Mouse (Mus musculus): ENCODE measurements around the gene Olfr70. TPM values are rescaled to one million over a fixed set of nuclear protein-coding genes. Genes with fewer than 3 reads are reported as not detected.

Gene Olfr70
- polyA plus RNA-seq, 1 experiment from 2014 or later = not detected

DNA sequence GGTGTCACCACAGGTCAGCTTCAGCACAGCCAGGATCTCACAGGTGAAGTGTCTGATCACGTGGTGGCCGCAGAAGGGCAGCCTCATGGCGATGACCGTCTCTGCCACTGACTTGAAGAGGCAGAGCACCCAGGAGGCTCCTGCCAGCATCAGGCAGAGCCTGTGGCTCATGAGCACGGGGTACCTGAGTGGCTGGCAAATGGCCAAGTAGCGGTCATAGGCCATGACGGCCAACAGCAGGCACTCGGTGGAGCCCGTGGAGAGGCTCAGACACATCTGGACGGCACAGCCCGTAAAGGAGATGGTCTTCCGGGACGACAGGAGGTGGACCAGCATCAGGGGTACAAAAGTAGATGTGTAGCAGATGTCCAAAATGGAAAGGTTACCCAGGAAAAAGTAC lies 5.4 kb upstream of the Olfr70 start:
- no peak for DNase-seq
- no peaks in the 10 kb centered on the region for H3K9me3 ChIP-seq (replicated peaks)
- no peak overlapping the region for H3K4me3 ChIP-seq (replicated peaks)
- 70% methylated on average over 13 of the region's 13 CpGs for whole genome bisulfite sequencing (ENCODE audit: insufficient replicate concordance)
- H3K27ac ChIP-seq = no peak overlapping the region
- H3K9ac ChIP-seq = no peak overlapping the region
- no peaks in the 10 kb centered on the region for H3K36me3 ChIP-seq
- no peaks in the 10 kb centered on the region for H3K4me1 ChIP-seq (replicated peaks)
- H3K27me3 ChIP-seq = 0 out of 2 replicates have a peak, but pooled peaks cover 7% of the 10 kb centered on the region
- H3K4me2 ChIP-seq = no peak overlapping the region
- no peak for ATAC-seq (ENCODE audit: low read depth)

DNA sequence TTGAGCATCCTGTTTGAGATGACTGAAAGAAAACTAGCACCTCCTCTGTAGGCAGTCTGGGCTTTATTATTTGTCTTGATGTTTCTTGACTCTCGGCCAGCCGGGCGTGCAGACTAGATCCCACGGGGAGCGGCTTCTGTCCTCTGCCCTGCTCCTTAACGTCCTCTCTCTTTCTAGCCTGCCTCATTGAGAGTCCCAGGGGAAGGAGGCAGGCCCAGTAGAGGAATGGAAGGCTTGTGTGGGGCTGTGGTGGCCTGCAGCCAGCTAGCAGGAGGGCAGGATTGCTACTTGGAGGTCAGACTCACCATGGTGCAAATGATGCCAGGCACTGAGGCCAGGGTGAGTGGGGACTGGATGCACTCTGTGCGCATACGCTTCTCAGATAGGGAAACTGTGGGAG lies 3.2 kb upstream of the Olfr70 start:
- H3K27ac ChIP-seq = no peak overlapping the region
- H3K4me1 ChIP-seq (replicated peaks) = no peaks in the 10 kb centered on the region
- ATAC-seq (ENCODE audit: low read depth) = no peak
- WGBS (ENCODE audit: insufficient replicate concordance) = 83% methylated on average over 8 of the region's 8 CpGs
- peaks cover 10% of the 10 kb centered on the region; the same call in 1 of the 2 replicates for H3K27me3 ChIP-seq
- no peak overlapping the region for H3K9ac ChIP-seq
- H3K4me2 ChIP-seq = no peak overlapping the region
- H3K9me3 ChIP-seq (replicated peaks) = no peaks in the 10 kb centered on the region
- no peaks in the 10 kb centered on the region for H3K36me3 ChIP-seq
- H3K4me3 ChIP-seq (replicated peaks) = no peak overlapping the region
- no peak for DNase-seq

DNA sequence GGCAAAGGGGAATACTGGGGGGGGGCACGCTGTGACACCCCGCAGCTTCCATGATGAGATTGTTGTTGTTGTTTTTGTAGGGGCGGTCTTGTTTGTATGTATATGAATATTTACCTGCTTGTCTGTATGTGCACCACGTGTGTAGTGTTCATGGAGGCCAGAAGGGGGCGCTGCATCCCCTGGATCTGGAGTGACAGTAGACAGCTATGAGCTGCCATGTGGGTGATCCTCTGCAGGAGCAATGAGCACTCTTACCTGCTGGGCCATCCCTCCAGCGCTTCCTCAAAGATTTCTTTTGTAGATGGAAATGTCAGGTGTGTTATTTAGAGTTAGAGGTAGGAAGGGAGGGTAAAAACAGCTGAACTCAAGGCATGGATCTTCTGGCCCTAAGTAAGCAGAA lies 2.8 kb upstream of the Olfr70 start:
- Histone ChIP-seq H3K9ac (no peak overlapping the region), H3K4me2 (no peak overlapping the region), H3K9me3 (replicated peaks) (no peaks in the 10 kb centered on the region), H3K4me3 (replicated peaks) (no peak overlapping the region), H3K36me3 (no peaks in the 10 kb centered on the region), H3K4me1 (replicated peaks) (no peaks in the 10 kb centered on the region), H3K27me3 (peaks cover 10% of the 10 kb centered on the region; the same call in 1 of the 2 replicates), H3K27ac (no peak overlapping the region)
- ATAC-seq (ENCODE audit: low read depth) (no peak), DNase-seq (no peak)
- WGBS (ENCODE audit: insufficient replicate concordance) = 65% methylated on average over 6 of the region's 6 CpGs

DNA sequence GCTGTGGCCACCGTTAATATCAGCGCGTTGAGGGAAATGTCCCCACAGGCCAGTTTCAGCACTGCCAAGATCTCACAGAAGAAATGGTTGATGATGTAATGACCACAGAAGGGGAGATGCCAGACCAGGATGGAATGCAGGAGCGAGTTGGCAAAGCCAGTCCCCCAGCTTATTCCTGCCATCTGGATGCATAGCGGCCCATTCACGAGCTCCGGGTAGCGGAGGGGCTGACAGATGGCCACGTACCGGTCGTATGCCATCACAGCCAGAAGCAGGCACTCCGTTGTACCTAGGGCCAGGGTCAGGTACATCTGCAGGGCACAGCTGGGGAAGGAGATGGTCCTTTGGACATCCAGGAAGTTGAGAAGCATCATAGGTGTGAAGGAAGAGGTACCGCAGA lies 4.0 kb downstream of the Olfr70 start:
- H3K4me3 ChIP-seq (replicated peaks) = no peak overlapping the region
- H3K36me3 ChIP-seq = no peaks in the 10 kb centered on the region
- H3K9ac ChIP-seq = no peak overlapping the region
- no peak overlapping the region for H3K27ac ChIP-seq
- DNase-seq = no peak
- H3K4me1 ChIP-seq (replicated peaks) = peaks cover 35% of the 10 kb centered on the region
- no peaks in the 10 kb centered on the region for H3K9me3 ChIP-seq (replicated peaks)
- peaks cover 14% of the 10 kb centered on the region for H3K27me3 ChIP-seq
- no peak overlapping the region for H3K4me2 ChIP-seq
- WGBS (ENCODE audit: insufficient replicate concordance) = 87% methylated on average over 13 of the region's 13 CpGs
- no peak for ATAC-seq (ENCODE audit: low read depth)

DNA sequence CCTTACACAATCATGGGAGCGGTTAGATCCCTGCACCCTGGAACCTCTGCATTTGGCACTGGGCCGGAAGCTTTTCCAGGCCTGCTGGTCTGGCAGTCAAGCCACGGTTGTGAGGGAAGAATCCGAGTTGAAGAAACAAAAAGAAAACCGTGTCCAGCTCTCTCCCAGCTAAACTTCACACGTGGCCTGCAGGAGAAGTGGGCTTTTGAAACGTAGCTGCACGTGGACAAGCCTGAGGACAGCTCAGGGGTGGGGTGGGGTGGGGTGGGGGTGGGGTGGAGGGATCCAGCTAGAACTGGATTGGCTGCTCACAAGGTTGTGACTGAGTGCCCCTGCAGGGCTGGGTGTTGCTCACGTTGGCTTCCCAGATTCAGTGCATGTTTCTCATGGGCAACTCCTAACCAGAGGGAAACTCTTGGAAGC lies 5.3 kb downstream of the Olfr70 start:
- Histone ChIP-seq H3K36me3 (no peaks in the 10 kb centered on the region), H3K4me3 (replicated peaks) (no peak overlapping the region), H3K9ac (no peak overlapping the region), H3K4me2 (no peak overlapping the region), H3K9me3 (replicated peaks) (no peaks in the 10 kb centered on the region), H3K27ac (no peak overlapping the region), H3K27me3 (peaks cover 10% of the 10 kb centered on the region), H3K4me1 (replicated peaks) (peaks cover 35% of the 10 kb centered on the region)
- WGBS (ENCODE audit: insufficient replicate concordance) = 29% methylated on average over 9 of the region's 9 CpGs
- ATAC-seq (ENCODE audit: low read depth) (0 out of 2 replicates have a peak, but pooled peaks have one; percentile 50), DNase-seq (no peak)

DNA sequence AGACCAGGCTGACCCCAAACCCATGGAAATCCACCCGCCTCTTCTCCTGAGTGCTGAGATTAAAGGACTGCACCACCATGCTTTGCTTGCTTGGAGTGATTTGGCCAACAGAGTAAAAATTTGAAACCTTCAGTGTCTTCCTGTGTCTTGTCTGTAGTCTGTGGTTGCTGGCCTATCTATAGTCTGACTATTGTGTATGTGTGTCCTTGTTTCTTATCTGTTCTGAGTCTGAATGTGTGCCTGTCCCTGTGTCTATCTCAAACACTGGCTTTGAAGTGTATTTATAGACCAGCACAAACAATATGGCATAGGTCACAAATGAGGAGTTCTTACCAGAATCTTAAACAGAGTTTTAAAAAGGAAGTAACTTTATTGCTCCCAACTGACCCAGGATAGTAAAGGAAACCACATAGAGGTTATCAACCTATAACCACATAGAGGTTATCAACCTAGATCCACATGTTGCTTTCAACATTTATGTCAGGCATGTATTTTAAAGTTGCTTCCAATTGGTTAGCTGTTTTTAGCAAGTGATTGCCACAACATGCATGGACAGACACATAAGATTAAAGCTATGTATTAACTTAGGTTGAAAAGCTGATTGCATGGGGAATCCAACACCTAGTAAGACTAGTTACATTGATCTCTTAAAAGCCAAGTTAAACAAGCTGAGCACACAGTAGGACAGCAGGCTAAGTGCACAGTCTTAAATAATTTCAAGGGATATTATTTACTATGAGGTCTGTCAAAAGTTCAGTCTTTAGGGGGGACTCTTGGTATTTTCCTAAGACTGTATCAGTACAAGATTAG lies 6.0 kb downstream of the Olfr70 start:
- peak; percentile 40; the same call in 1 of the 2 replicates for ATAC-seq (ENCODE audit: low read depth)
- peaks cover 10% of the 10 kb centered on the region for H3K27me3 ChIP-seq
- H3K9ac ChIP-seq = no peak overlapping the region
- no peaks in the 10 kb centered on the region for H3K36me3 ChIP-seq
- no peak overlapping the region; the same call in 1 of the 2 replicates for H3K27ac ChIP-seq
- H3K9me3 ChIP-seq (replicated peaks) = no peaks in the 10 kb centered on the region
- DNase-seq = no peak
- peaks cover 35% of the 10 kb centered on the region for H3K4me1 ChIP-seq (replicated peaks)
- no peak overlapping the region for H3K4me2 ChIP-seq
- no peak overlapping the region for H3K4me3 ChIP-seq (replicated peaks)
- 30% methylated on average over 1 of the region's 1 CpGs for WGBS (ENCODE audit: insufficient replicate concordance)

DNA sequence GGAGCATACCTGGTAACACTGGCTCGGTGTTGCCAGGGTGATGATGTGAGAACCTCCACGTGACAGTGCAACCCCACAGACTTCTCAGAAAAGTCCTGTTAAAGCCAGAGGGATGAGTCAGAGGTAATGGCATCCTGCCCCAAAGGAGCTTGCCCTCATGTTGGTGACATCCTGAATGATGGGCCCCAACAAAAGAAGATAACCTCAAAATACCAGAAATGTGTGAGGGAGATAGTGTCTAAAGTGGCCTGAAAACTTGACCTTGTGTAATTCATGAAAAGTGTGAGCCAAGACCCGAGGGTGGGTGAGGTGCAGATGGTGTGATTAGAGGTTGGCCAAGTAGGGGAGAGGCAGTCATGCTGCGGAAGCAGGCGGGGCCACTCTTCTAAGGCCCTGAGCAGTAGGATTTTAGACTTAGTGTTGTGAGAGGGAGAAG lies 6.8 kb downstream of the Olfr70 start:
- Histone ChIP-seq H3K4me2 (no peak overlapping the region), H3K27me3 (peaks cover 10% of the 10 kb centered on the region), H3K36me3 (no peaks in the 10 kb centered on the region), H3K9ac (no peak overlapping the region), H3K27ac (no peak overlapping the region), H3K4me3 (replicated peaks) (no peak overlapping the region), H3K9me3 (replicated peaks) (no peaks in the 10 kb centered on the region), H3K4me1 (replicated peaks) (peaks cover 35% of the 10 kb centered on the region)
- peak; percentile 50 for ATAC-seq (ENCODE audit: low read depth)
- no peak for DNase-seq
- 17% methylated on average over 5 of the region's 5 CpGs for whole genome bisulfite sequencing (ENCODE audit: insufficient replicate concordance)

DNA sequence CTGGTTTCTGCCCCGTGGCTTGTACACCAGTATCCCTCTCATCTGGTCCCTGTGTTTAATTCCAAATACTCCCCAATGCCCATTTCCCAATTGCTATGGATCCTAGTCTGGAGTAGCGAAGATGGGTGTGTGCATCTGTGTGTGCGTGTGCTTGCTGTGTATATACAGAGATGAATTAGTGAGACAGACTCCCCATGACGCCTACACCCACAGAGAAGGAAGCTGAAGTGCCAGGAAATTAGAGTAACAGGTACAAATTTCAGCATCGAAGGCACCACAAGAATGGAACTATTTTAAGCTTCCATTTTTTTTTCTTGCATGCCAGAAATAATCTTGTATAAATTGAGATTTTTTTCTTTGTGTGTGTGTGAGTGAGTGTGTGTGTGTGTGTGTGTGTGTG lies 9.6 kb downstream of the Olfr70 start:
- Histone ChIP-seq H3K4me2 (no peak overlapping the region), H3K4me1 (replicated peaks) (peaks cover 35% of the 10 kb centered on the region), H3K27me3 (no peaks in the 10 kb centered on the region), H3K27ac (no peak overlapping the region), H3K4me3 (replicated peaks) (no peak overlapping the region), H3K9me3 (replicated peaks) (no peaks in the 10 kb centered on the region), H3K36me3 (no peaks in the 10 kb centered on the region), H3K9ac (no peak overlapping the region)
- no peak for DNase-seq
- ATAC-seq (ENCODE audit: low read depth) = no peak
- 62% methylated on average over 5 of the region's 5 CpGs for WGBS (ENCODE audit: insufficient replicate concordance)

DNA sequence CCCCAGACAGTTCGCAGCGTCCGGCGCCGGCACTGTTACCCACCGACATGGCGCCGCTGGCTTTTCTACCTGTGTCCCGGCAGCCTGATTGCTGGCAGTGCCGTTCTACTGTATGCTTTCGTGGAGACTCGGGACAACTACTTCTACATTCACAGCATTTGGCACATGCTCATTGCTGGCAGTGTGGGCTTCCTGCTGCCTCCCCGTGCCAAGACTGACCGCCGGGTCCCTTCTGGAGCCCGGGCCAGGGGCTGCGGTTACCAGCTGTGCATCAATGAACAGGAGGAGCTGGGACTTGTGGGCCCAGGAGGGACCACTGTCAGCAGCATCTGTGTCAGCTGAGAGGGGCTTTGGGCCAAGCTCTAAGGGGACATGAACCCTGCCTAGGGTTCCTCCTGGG lies 10.6 kb downstream of the Olfr70 start:
- H3K4me3 ChIP-seq (replicated peaks) = no peak overlapping the region
- ATAC-seq (ENCODE audit: low read depth) (no peak), DNase-seq (no peak)
- H3K9ac ChIP-seq = no peak overlapping the region
- no peaks in the 10 kb centered on the region for H3K36me3 ChIP-seq
- H3K4me2 ChIP-seq = no peak overlapping the region
- 83% methylated on average over 17 of the region's 17 CpGs for WGBS (ENCODE audit: insufficient replicate concordance)
- H3K9me3 ChIP-seq (replicated peaks) = no peaks in the 10 kb centered on the region
- no peak overlapping the region for H3K27ac ChIP-seq
- H3K4me1 ChIP-seq (replicated peaks) = peaks cover 26% of the 10 kb centered on the region
- H3K27me3 ChIP-seq = no peaks in the 10 kb centered on the region

DNA sequence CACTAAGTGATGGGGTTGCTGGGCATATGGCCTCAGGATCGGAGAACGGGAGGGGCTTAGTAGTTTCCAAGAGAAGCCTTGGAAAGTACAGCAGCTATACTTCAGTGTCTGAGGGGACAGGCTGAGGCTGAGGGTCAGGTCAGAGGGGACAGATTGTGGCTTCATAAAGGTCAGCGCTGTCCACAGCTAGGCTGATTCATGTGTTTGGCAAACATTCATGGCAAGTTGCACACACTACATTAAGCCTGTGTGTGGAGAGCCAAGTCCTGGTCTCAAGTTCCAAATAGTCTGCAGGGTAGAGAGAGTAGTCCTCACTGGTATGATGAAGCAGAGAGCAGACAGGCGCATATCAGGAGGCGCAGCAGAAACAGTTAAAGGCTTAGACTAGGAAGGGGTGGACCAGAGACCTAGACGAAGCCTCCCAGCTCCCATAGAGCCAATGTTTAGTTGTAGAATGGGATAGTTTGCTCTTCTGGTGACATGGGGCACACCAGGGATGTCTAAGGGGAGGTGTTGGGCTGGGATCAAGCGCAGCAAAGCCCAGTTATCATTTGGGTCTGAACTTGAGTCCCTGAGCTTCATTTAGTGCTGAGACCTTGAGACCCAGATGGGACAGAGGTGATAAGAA lies 21.1 kb downstream of the Olfr70 start:
- H3K9me3 ChIP-seq (replicated peaks) = no peaks in the 10 kb centered on the region
- no peak overlapping the region for H3K9ac ChIP-seq
- DNase-seq = no peak
- H3K4me1 ChIP-seq (replicated peaks) = no peaks in the 10 kb centered on the region; the same call in 1 of the 2 replicates
- 73% methylated on average over 7 of the region's 7 CpGs for WGBS (ENCODE audit: insufficient replicate concordance)
- H3K4me2 ChIP-seq = no peak overlapping the region
- no peak overlapping the region for H3K4me3 ChIP-seq (replicated peaks)
- no peaks in the 10 kb centered on the region for H3K27me3 ChIP-seq
- H3K27ac ChIP-seq = no peak overlapping the region
- ATAC-seq (ENCODE audit: low read depth) = no peak
- H3K36me3 ChIP-seq = no peaks in the 10 kb centered on the region

DNA sequence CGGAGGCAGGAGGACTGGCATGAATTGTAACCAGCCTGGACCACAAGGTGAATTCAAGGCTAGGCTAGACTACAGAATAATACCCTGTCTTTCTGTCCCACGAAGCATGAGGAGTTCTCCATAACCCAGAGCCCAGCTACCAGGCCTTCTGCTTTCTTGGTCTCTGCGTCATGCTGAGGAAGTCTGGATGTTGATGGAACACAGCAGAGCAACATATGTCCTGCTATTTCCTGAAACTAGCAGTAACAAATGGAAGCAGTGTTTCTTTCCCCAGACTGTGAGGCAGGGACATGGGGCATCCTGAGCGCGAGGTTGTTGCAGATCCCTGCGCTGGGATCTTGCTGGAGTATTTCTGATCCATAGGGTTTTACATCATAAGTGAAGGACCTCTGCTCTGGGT lies 22.1 kb downstream of the Olfr70 start:
- Histone ChIP-seq H3K4me1 (replicated peaks) (no peaks in the 10 kb centered on the region; the same call in 1 of the 2 replicates), H3K27ac (no peak overlapping the region), H3K9me3 (replicated peaks) (no peaks in the 10 kb centered on the region), H3K4me3 (replicated peaks) (no peak overlapping the region), H3K9ac (no peak overlapping the region), H3K36me3 (no peaks in the 10 kb centered on the region), H3K4me2 (no peak overlapping the region), H3K27me3 (no peaks in the 10 kb centered on the region)
- ATAC-seq (ENCODE audit: low read depth) = no peak
- DNase-seq = no peak
- 80% methylated on average over 6 of the region's 6 CpGs for WGBS (ENCODE audit: insufficient replicate concordance)

All from liver, embryonic 13.5 days (tissue).